ENCODE assay signal across 36 mouse cellular contexts in the genomic region with DNA sequence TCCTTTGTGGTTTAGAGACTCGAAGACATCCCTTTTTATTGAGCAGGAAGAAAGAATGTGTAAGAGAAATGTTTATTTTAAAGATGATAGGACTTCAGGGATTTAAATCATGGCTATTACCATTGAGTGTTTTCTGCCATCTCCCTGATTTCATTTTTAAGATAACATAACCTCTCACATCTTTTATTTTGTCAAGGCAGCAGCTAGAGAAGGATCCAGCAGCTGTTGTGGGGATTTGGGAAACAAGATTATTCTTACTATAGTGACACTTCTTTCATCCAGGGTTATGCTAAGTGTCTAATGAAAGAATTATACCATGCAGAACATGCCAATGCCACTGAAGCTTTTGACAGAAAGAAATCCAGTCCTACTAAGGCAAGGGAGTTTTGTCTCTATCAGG. TPM values are rescaled to one million over a fixed set of nuclear protein-coding genes. Genes with fewer than 3 reads are reported as not detected.
"Had no signal": no experiment of that assay in that cellular context is flagged by ENCODE, and none has a peak within 500 bp of the region (broad histone marks: within the 10 kb centered on the region; RNA-seq: fewer than 3 reads in every experiment).

No protein-coding gene starts in this region.

- H3K9me3 ChIP-seq: heart, embryonic 13.5 days; heart, embryonic 15.5 days; hindbrain, embryonic 13.5 days; hindbrain, embryonic 15.5 days; limb, embryonic 13.5 days had no signal

- ATAC-seq: forebrain, postnatal 0 days; hindbrain, postnatal 0 days; intestine, postnatal 0 days had no signal

- H3K4me1 ChIP-seq: hindbrain, embryonic 13.5 days; hindbrain, embryonic 15.5 days had no signal

- H3K4me2 ChIP-seq: heart, embryonic 11.5 days; heart, embryonic 13.5 days; heart, embryonic 15.5 days; hindbrain, embryonic 13.5 days; hindbrain, embryonic 15.5 days; limb, embryonic 13.5 days had no signal

- DNase-seq: forebrain, postnatal 0 days; gastrocnemius, postnatal 14 days; gastrocnemius, postnatal 36 days; heart, adult 2 months; heart, postnatal 14 days; heart, postnatal 36 days; kidney, adult 18-20 months; kidney, adult 8-10 months; kidney, postnatal 10 days; kidney, postnatal 25 days; kidney, postnatal 4 days; left cerebral cortex, postnatal 4 days had no signal

- H3K9ac ChIP-seq: forebrain, postnatal 0 days; heart, embryonic 13.5 days; heart, embryonic 15.5 days; hindbrain, embryonic 13.5 days; hindbrain, embryonic 15.5 days; limb, embryonic 13.5 days had no signal

- H3K4me3 ChIP-seq: heart, adult 2 months; heart, embryonic 13.5 days; heart, embryonic 15.5 days; hindbrain, embryonic 13.5 days; hindbrain, embryonic 15.5 days; layer of hippocampus, adult 2 months; limb, embryonic 13.5 days had no signal

- H3K27ac ChIP-seq: heart, adult 2 months; heart, embryonic 13.5 days; heart, embryonic 15.5 days; hindbrain, embryonic 13.5 days; hindbrain, embryonic 15.5 days; hindbrain, postnatal 0 days; limb, embryonic 13.5 days had no signal

- H3K36me3 ChIP-seq: heart, embryonic 13.5 days; heart, embryonic 15.5 days; hindbrain, embryonic 13.5 days; hindbrain, embryonic 15.5 days; limb, embryonic 13.5 days had no signal

- H3K27me3 ChIP-seq: heart, embryonic 13.5 days; heart, embryonic 15.5 days; hindbrain, embryonic 13.5 days; hindbrain, embryonic 15.5 days; limb, embryonic 13.5 days had no signal

RNA-seq across cellular contexts. Expression of a gene that starts 44.6 kb away (rescaled TPM):
- total RNA-seq: forebrain, postnatal 0 days; gastrocnemius, adult 18-20 months; gastrocnemius, adult 8-10 months; gastrocnemius, postnatal 14 days; gastrocnemius, postnatal 36 days; heart, adult 2 months; heart, postnatal 14 days; heart, postnatal 36 days; hematopoietic stem cell, adult 5-6 weeks; hindbrain, postnatal 0 days; layer of hippocampus, adult 2 months; layer of hippocampus, postnatal 10 days; layer of hippocampus, postnatal 25 days; left cerebral cortex, adult 8-10 months; left cerebral cortex, postnatal 10 days; left cerebral cortex, postnatal 25 days; left cerebral cortex, postnatal 4 days had no signal
- polyA plus RNA-seq: forebrain, postnatal 0 days; gonadal fat pad, adult 2 months; heart, adult 2 months; heart, embryonic 11.5 days; heart, embryonic 13.5 days; heart, embryonic 15.5 days; heart, postnatal 0 days; hindbrain, embryonic 11.5 days; hindbrain, embryonic 13.5 days; hindbrain, embryonic 15.5 days; hindbrain, postnatal 0 days; intestine, embryonic 14.5 days; intestine, postnatal 0 days; kidney, embryonic 14.5 days; kidney, embryonic 16.5 days; limb, embryonic 11.5 days; limb, embryonic 13.5 days had no signal
